Comparison of ENCODE assay signal across 28 mouse cellular contexts in the genomic region with DNA sequence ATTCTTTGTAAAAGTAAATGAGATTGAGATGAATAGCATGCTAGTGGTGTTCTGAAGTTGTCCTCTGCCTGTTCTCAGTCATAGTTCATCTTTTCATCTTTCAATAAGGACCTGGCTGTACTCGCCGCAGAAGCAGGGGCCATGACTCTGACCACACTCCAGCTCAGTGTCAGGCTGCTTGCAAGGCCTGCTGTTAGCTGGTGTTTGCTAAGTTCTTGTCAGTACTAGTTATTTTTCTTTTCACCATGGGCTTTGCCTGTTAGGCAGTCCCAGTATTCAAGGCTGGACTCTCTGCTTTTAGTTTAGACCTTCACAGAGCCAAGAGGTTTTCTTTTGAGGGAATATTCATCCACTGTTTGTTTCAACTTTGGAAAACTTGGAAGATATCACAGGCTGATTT. TPM values are rescaled to one million over a fixed set of nuclear protein-coding genes. Genes with fewer than 3 reads are reported as not detected.
"Had no signal": no experiment of that assay in that cellular context is flagged by ENCODE, and none has a peak within 500 bp of the region (broad histone marks: within the 10 kb centered on the region; RNA-seq: fewer than 3 reads in every experiment).

No protein-coding gene starts in this region.

- ATAC-seq: forebrain, embryonic 13.5 days; forebrain, embryonic 14.5 days; forebrain, embryonic 15.5 days; forebrain, embryonic 16.5 days; forebrain, postnatal 0 days had no signal

- H3K4me2 ChIP-seq: embryonic facial prominence, embryonic 12.5 days; embryonic facial prominence, embryonic 13.5 days; embryonic facial prominence, embryonic 15.5 days; forebrain, embryonic 12.5 days; forebrain, embryonic 13.5 days; forebrain, embryonic 15.5 days had no signal

- H3K4me1 ChIP-seq: embryonic facial prominence, embryonic 10.5 days; forebrain, embryonic 12.5 days; forebrain, embryonic 13.5 days; forebrain, embryonic 15.5 days had no signal

- H3K27ac ChIP-seq: embryonic facial prominence, embryonic 10.5 days; embryonic facial prominence, embryonic 12.5 days; embryonic facial prominence, embryonic 13.5 days; embryonic facial prominence, embryonic 15.5 days; forebrain, embryonic 10.5 days; forebrain, embryonic 12.5 days; forebrain, embryonic 13.5 days; forebrain, embryonic 15.5 days; gastrocnemius, adult 2 months; heart, adult 2 months had no signal

- H3K36me3 ChIP-seq: embryonic facial prominence, embryonic 10.5 days; embryonic facial prominence, embryonic 12.5 days; embryonic facial prominence, embryonic 15.5 days; forebrain, embryonic 10.5 days; forebrain, embryonic 12.5 days; forebrain, embryonic 15.5 days had no signal

- H3K9ac ChIP-seq: embryonic facial prominence, embryonic 12.5 days; embryonic facial prominence, embryonic 13.5 days; embryonic facial prominence, embryonic 15.5 days; forebrain, embryonic 12.5 days; forebrain, embryonic 13.5 days; forebrain, embryonic 15.5 days; forebrain, postnatal 0 days had no signal

- H3K4me3 ChIP-seq: embryonic facial prominence, embryonic 10.5 days; embryonic facial prominence, embryonic 12.5 days; embryonic facial prominence, embryonic 13.5 days; embryonic facial prominence, embryonic 15.5 days; erythroblast, embryonic 14.5 days; forebrain, embryonic 10.5 days; forebrain, embryonic 12.5 days; forebrain, embryonic 13.5 days; forebrain, embryonic 15.5 days; gastrocnemius, adult 2 months; heart, adult 2 months had no signal

- DNase-seq: cerebellum, adult 2 months; cerebellum, adult 8-10 months; cerebellum, adult 9-10 months; cerebellum, adult 9-11 months; cerebellum, postnatal 10 days; cerebellum, postnatal 14 days; cerebellum, postnatal 25 days; cerebellum, postnatal 36 days; embryo, embryonic 11 days; forebrain, postnatal 0 days; gastrocnemius, adult 2 months; gastrocnemius, postnatal 10 days; gastrocnemius, postnatal 14 days; gastrocnemius, postnatal 25 days; gastrocnemius, postnatal 36 days; heart, adult 18-20 months; heart, adult 2 months had no signal

- H3K9me3 ChIP-seq: embryonic facial prominence, embryonic 10.5 days; embryonic facial prominence, embryonic 12.5 days; embryonic facial prominence, embryonic 13.5 days; embryonic facial prominence, embryonic 15.5 days; forebrain, embryonic 12.5 days; forebrain, embryonic 13.5 days; forebrain, embryonic 15.5 days had no signal

- H3K27me3 ChIP-seq: embryonic facial prominence, embryonic 12.5 days; embryonic facial prominence, embryonic 13.5 days; embryonic facial prominence, embryonic 15.5 days; forebrain, embryonic 12.5 days; forebrain, embryonic 13.5 days; forebrain, embryonic 15.5 days had no signal

RNA-seq across cellular contexts. Expression of a gene that starts 40.8 kb away (rescaled TPM):
- polyA plus RNA-seq: erythroblast, embryonic 14.5 days had no signal
